Mouse (Mus musculus) forebrain, embryonic 12.5 days (tissue): ENCODE measurements at regions not wholly inside any gene's neighbourhood (a gene's known extent, or its start where the extent isn't known, plus 50 kb on each side); places are given as distances from the start of the nearest gene placed in this dataset.

Source experiments
- ATAC-seq: fragments of 200-750 bp; cut with Nextera tagmentation; 2 replicates; pipeline ENCODE4 v1.8.0; 2017; ENCODE audit warnings: moderate TSS enrichment; ENCODE audit not compliant: low FRiP score
- H3K27ac ChIP-seq: fragments of 300-500 bp; sonication (generic); 2 replicates; pipeline ENCODE4 v1.5.1; 2016; ENCODE audit warnings: mild to moderate bottlenecking
- H3K27me3 ChIP-seq: fragments of 300-500 bp; sonication (generic); 2 replicates; pipeline ENCODE4 v1.6.1; 2016; ENCODE audit warnings: mild to moderate bottlenecking
- H3K36me3 ChIP-seq: fragments of 300-500 bp; sonication (generic); replicated peaks from 2 replicates; pipeline ENCODE4 v1.6.1; 2016; ENCODE audit warnings: mild to moderate bottlenecking
- H3K4me1 ChIP-seq: fragments of 300-500 bp; sonication (generic); 2 replicates; pipeline ENCODE4 v1.6.1; 2016
- H3K4me2 ChIP-seq: fragments of 300-500 bp; sonication (generic); 2 replicates; pipeline ENCODE4 v1.6.1; 2016; ENCODE audit warnings: mild to moderate bottlenecking, moderate library complexity
- H3K4me3 ChIP-seq: fragments of 300-500 bp; sonication (generic); replicated peaks from 2 replicates; pipeline ENCODE4 v1.5.1; 2016; ENCODE audit warnings: mild to moderate bottlenecking
- H3K9ac ChIP-seq: fragments of 300-500 bp; sonication (generic); 2 replicates; pipeline ENCODE4 v1.6.1; 2016; ENCODE audit warnings: mild to moderate bottlenecking
- H3K9me3 ChIP-seq: fragments of 300-500 bp; sonication (generic); 2 replicates; pipeline ENCODE4 v1.6.1; 2016
- WGBS: fragments of 180-500 bp; shearing (Covaris S2); methylation state at CpG from one replicate; pipeline ENCODE4 v1.1.7; 2016; 5-methylcytosine and 5-hydroxymethylcytosine counted together

GRCm38 (mm10) chr14:39532689-39533088 is 59.8 kb upstream of the Nrg3 start:
- Histone ChIP-seq H3K4me3 (no peak overlapping the region), H3K4me1 (no peaks in the 10 kb centered on the region), H3K9ac (no peak overlapping the region), H3K27ac (no peak overlapping the region), H3K36me3 (no peaks in the 10 kb centered on the region), H3K27me3 (no peaks in the 10 kb centered on the region), H3K9me3 (no peaks in the 10 kb centered on the region), H3K4me2 (no peak overlapping the region)
- ATAC-seq, result peak; percentile 73; the same call in 1 of the 2 replicates
- WGBS, result 10% methylated on average over 2 of the region's 2 CpGs
